Mouse (Mus musculus): ENCODE measurements around the gene Cela3a. TPM values are rescaled to one million over a fixed set of nuclear protein-coding genes. Genes with fewer than 3 reads are reported as not detected.

The Cela3a gene
- polyA plus RNA-seq, 1 experiment from 2014 or later = not detected

GRCm38 (mm10) chr4:137396641-137397525 is 12.7 kb downstream of the Cela3a start:
- H3K9me3 ChIP-seq (ENCODE audit: control insufficient read depth, low read length) = no peaks in the 10 kb centered on the region
- no peak overlapping the region for H3K4me3 ChIP-seq (ENCODE audit: low read depth, low read length)
- H3K4me1 ChIP-seq (ENCODE audit: control insufficient read depth, insufficient read depth, low read length) = no peaks in the 10 kb centered on the region
- no peaks in the 10 kb centered on the region for H3K27me3 ChIP-seq (replicated peaks; ENCODE audit: control insufficient read depth, insufficient read depth, low read length)
- no peak overlapping the region for H3K4me2 ChIP-seq (ENCODE audit: low read depth, low read length)
- no peak overlapping the region for H3K9ac ChIP-seq (ENCODE audit: low read depth, low read length)
- H3K27ac ChIP-seq (replicated peaks; ENCODE audit: low read depth, low read length) = no peak overlapping the region
- no peaks in the 10 kb centered on the region for H3K36me3 ChIP-seq (ENCODE audit: control insufficient read depth, insufficient read depth, low read length)
- DNase-seq (ENCODE audit: low spot score) (no peak), ATAC-seq (ENCODE audit: low read depth) (no peak)
- WGBS = 76% methylated on average over 15 of the region's 15 CpGs

- Histone ChIP-seq H3K36me3 (ENCODE audit: control insufficient read depth, insufficient read depth, low read length) (no peaks in the 10 kb centered on the region), H3K4me2 (ENCODE audit: low read depth, low read length) (no peak overlapping the region), H3K4me1 (ENCODE audit: control insufficient read depth, insufficient read depth, low read length) (no peaks in the 10 kb centered on the region), H3K9ac (ENCODE audit: low read depth, low read length) (no peak overlapping the region), H3K4me3 (ENCODE audit: low read depth, low read length) (no peak overlapping the region), H3K9me3 (ENCODE audit: control insufficient read depth, low read length) (peaks cover 4% of the 10 kb centered on the region; the same call in 1 of the 2 replicates), H3K27me3 (replicated peaks; ENCODE audit: control insufficient read depth, insufficient read depth, low read length) (no peaks in the 10 kb centered on the region), H3K27ac (replicated peaks; ENCODE audit: low read depth, low read length) (no peak overlapping the region)
- ATAC-seq (ENCODE audit: low read depth) (no peak), DNase-seq (ENCODE audit: low spot score) (no peak)
- WGBS = 62% methylated on average over 9 of the region's 9 CpGs
Observed at GRCm38 (mm10) chr4:137393378-137394135, 16.0 kb downstream of the Cela3a start.

GRCm38 (mm10) chr4:137392874-137393273 is 16.7 kb downstream of the Cela3a start:
- no peak for DNase-seq (ENCODE audit: low spot score)
- no peak overlapping the region for H3K4me3 ChIP-seq (ENCODE audit: low read depth, low read length)
- 87% methylated on average over 9 of the region's 9 CpGs for WGBS
- no peaks in the 10 kb centered on the region for H3K36me3 ChIP-seq (ENCODE audit: control insufficient read depth, insufficient read depth, low read length)
- H3K27ac ChIP-seq (replicated peaks; ENCODE audit: low read depth, low read length) = no peak overlapping the region
- H3K4me2 ChIP-seq (ENCODE audit: low read depth, low read length) = no peak overlapping the region
- H3K4me1 ChIP-seq (ENCODE audit: control insufficient read depth, insufficient read depth, low read length) = no peaks in the 10 kb centered on the region
- no peak for ATAC-seq (ENCODE audit: low read depth)
- peaks cover 4% of the 10 kb centered on the region; the same call in 1 of the 2 replicates for H3K9me3 ChIP-seq (ENCODE audit: control insufficient read depth, low read length)
- no peak overlapping the region for H3K9ac ChIP-seq (ENCODE audit: low read depth, low read length)
- no peaks in the 10 kb centered on the region for H3K27me3 ChIP-seq (replicated peaks; ENCODE audit: control insufficient read depth, insufficient read depth, low read length)

GRCm38 (mm10) chr4:137391287-137391686 is 18.3 kb downstream of the Cela3a start:
- Histone ChIP-seq H3K4me1 (ENCODE audit: control insufficient read depth, insufficient read depth, low read length) (no peaks in the 10 kb centered on the region; the same call in 1 of the 2 replicates), H3K4me2 (ENCODE audit: low read depth, low read length) (no peak overlapping the region), H3K9me3 (ENCODE audit: control insufficient read depth, low read length) (peaks cover 4% of the 10 kb centered on the region; the same call in 1 of the 2 replicates), H3K9ac (ENCODE audit: low read depth, low read length) (no peak overlapping the region), H3K27me3 (replicated peaks; ENCODE audit: control insufficient read depth, insufficient read depth, low read length) (no peaks in the 10 kb centered on the region), H3K36me3 (ENCODE audit: control insufficient read depth, insufficient read depth, low read length) (no peaks in the 10 kb centered on the region), H3K4me3 (ENCODE audit: low read depth, low read length) (no peak overlapping the region), H3K27ac (replicated peaks; ENCODE audit: low read depth, low read length) (no peak overlapping the region)
- 87% methylated on average over 3 of the region's 3 CpGs for WGBS
- DNase-seq (ENCODE audit: low spot score) (no peak), ATAC-seq (ENCODE audit: low read depth) (no peak)

- H3K27me3 ChIP-seq (replicated peaks; ENCODE audit: control insufficient read depth, insufficient read depth, low read length) = no peaks in the 10 kb centered on the region
- H3K27ac ChIP-seq (replicated peaks; ENCODE audit: low read depth, low read length) = no peak overlapping the region
- H3K4me1 ChIP-seq (ENCODE audit: control insufficient read depth, insufficient read depth, low read length) = no peaks in the 10 kb centered on the region; the same call in 1 of the 2 replicates
- H3K9ac ChIP-seq (ENCODE audit: low read depth, low read length) = no peak overlapping the region
- H3K4me2 ChIP-seq (ENCODE audit: low read depth, low read length) = no peak overlapping the region
- peaks cover 4% of the 10 kb centered on the region; the same call in 1 of the 2 replicates for H3K9me3 ChIP-seq (ENCODE audit: control insufficient read depth, low read length)
- DNase-seq (ENCODE audit: low spot score) (no peak), ATAC-seq (ENCODE audit: low read depth) (no peak)
- 88% methylated on average over 4 of the region's 4 CpGs for WGBS
- no peaks in the 10 kb centered on the region for H3K36me3 ChIP-seq (ENCODE audit: control insufficient read depth, insufficient read depth, low read length)
- no peak overlapping the region for H3K4me3 ChIP-seq (ENCODE audit: low read depth, low read length)
Observed at GRCm38 (mm10) chr4:137390196-137390595, 19.4 kb downstream of the Cela3a start.

- WGBS = 52% methylated on average over 6 of the region's 6 CpGs
- DNase-seq (ENCODE audit: low spot score) (peak; percentile 5), ATAC-seq (ENCODE audit: low read depth) (no peak)
- H3K27me3 ChIP-seq (replicated peaks; ENCODE audit: control insufficient read depth, insufficient read depth, low read length) = no peaks in the 10 kb centered on the region
- peak overlapping the region; percentile 82 for H3K9ac ChIP-seq (ENCODE audit: low read depth, low read length)
- H3K4me2 ChIP-seq (ENCODE audit: low read depth, low read length) = peak overlapping the region; percentile 66
- H3K27ac ChIP-seq (replicated peaks; ENCODE audit: low read depth, low read length) = peak overlapping the region; percentile 91
- H3K9me3 ChIP-seq (ENCODE audit: control insufficient read depth, low read length) = peaks cover 4% of the 10 kb centered on the region; the same call in 1 of the 2 replicates
- H3K4me3 ChIP-seq (ENCODE audit: low read depth, low read length) = peak overlapping the region; percentile 74
- no peaks in the 10 kb centered on the region; the same call in 1 of the 2 replicates for H3K4me1 ChIP-seq (ENCODE audit: control insufficient read depth, insufficient read depth, low read length)
- no peaks in the 10 kb centered on the region for H3K36me3 ChIP-seq (ENCODE audit: control insufficient read depth, insufficient read depth, low read length)
Observed at GRCm38 (mm10) chr4:137388983-137389382, 20.6 kb downstream of the Cela3a start.

- H3K4me1 ChIP-seq (ENCODE audit: control insufficient read depth, insufficient read depth, low read length) = no peaks in the 10 kb centered on the region; the same call in 1 of the 2 replicates
- H3K9me3 ChIP-seq (ENCODE audit: control insufficient read depth, low read length) = peaks cover 4% of the 10 kb centered on the region; the same call in 1 of the 2 replicates
- peak overlapping the region; percentile 74 for H3K4me3 ChIP-seq (ENCODE audit: low read depth, low read length)
- under 1% methylated on average over 34 of the region's 46 CpGs for WGBS
- peak overlapping the region; percentile 91 for H3K27ac ChIP-seq (replicated peaks; ENCODE audit: low read depth, low read length)
- H3K9ac ChIP-seq (ENCODE audit: low read depth, low read length) = peak overlapping the region; percentile 82
- ATAC-seq (ENCODE audit: low read depth) = peak; percentile 97
- DNase-seq (ENCODE audit: low spot score) = peak; percentile 97
- peak overlapping the region; percentile 66 for H3K4me2 ChIP-seq (ENCODE audit: low read depth, low read length)
- no peaks in the 10 kb centered on the region for H3K36me3 ChIP-seq (ENCODE audit: control insufficient read depth, insufficient read depth, low read length)
- no peaks in the 10 kb centered on the region for H3K27me3 ChIP-seq (replicated peaks; ENCODE audit: control insufficient read depth, insufficient read depth, low read length)
Observed at GRCm38 (mm10) chr4:137388059-137388794, 21.4 kb downstream of the Cela3a start.

- Histone ChIP-seq H3K9ac (ENCODE audit: low read depth, low read length) (peak overlapping the region; percentile 82), H3K9me3 (ENCODE audit: control insufficient read depth, low read length) (peaks cover 4% of the 10 kb centered on the region; the same call in 1 of the 2 replicates), H3K27me3 (replicated peaks; ENCODE audit: control insufficient read depth, insufficient read depth, low read length) (no peaks in the 10 kb centered on the region), H3K4me1 (ENCODE audit: control insufficient read depth, insufficient read depth, low read length) (no peaks in the 10 kb centered on the region; the same call in 1 of the 2 replicates), H3K36me3 (ENCODE audit: control insufficient read depth, insufficient read depth, low read length) (no peaks in the 10 kb centered on the region), H3K4me2 (ENCODE audit: low read depth, low read length) (peak overlapping the region; percentile 66), H3K4me3 (ENCODE audit: low read depth, low read length) (peak overlapping the region; percentile 74), H3K27ac (replicated peaks; ENCODE audit: low read depth, low read length) (peak overlapping the region; percentile 91)
- DNase-seq (ENCODE audit: low spot score) (no peak), ATAC-seq (ENCODE audit: low read depth) (no peak)
- 2% methylated on average over 20 of the region's 20 CpGs for WGBS
Observed at GRCm38 (mm10) chr4:137387482-137388058, 22.0 kb downstream of the Cela3a start.
